Mouse (Mus musculus) gastrocnemius, postnatal 10 days (tissue): Measurements from ENCODE around the gene Grtp1. TPM values are rescaled to one million over a fixed set of nuclear protein-coding genes. Genes with fewer than 3 reads are reported as not detected.

Experiments
- DNase-seq: peaks from one replicate; pipeline ENCODE4 v3.0.0; 2021; ENCODE audit warnings: mixed read lengths
- total RNA-seq, 2 experiments: library from RNA; stranded (reverse); gene quantifications; 2 replicates each; pipeline ENCODE4 v1.2.3; 2021

The Grtp1 gene
- total RNA-seq, 2 experiments from 2014 or later, result 9.8 to 14.0 TPM

- DNase-seq, result no peak
Observed at GRCm38 (mm10) chr8:13174305-13174704, 26.1 kb downstream of the Grtp1 start.

GRCm38 (mm10) chr8:13170510-13170909 is 29.9 kb downstream of the Grtp1 start:
- DNase-seq, result no peak

- no peak for DNase-seq
Observed at GRCm38 (mm10) chr8:13164361-13164760, 36.1 kb downstream of the Grtp1 start.

GRCm38 (mm10) chr8:13163563-13163962 is 36.9 kb downstream of the Grtp1 start:
- DNase-seq, result no peak

GRCm38 (mm10) chr8:13162098-13162497 is 38.3 kb downstream of the Grtp1 start:
- no peak for DNase-seq

- no peak for DNase-seq
Observed at GRCm38 (mm10) chr8:13160691-13161090, 39.7 kb downstream of the Grtp1 start.

- peak; percentile 36 for DNase-seq
Observed at GRCm38 (mm10) chr8:13159377-13159881, 41.0 kb downstream of the Grtp1 start.

GRCm38 (mm10) chr8:13158718-13159376 is 41.6 kb downstream of the Grtp1 start, which contains the start of gene Lamp1:
Lamp1 (plus strand) TSS chr8:13159161.
- DNase-seq, result peak; percentile 100

- DNase-seq, result no peak
Observed at GRCm38 (mm10) chr8:13156327-13157097, 43.9 kb downstream of the Grtp1 start.

GRCm38 (mm10) chr8:13155358-13155757 is 45.1 kb downstream of the Grtp1 start:
- DNase-seq, result no peak

GRCm38 (mm10) chr8:13154099-13154498 is 46.3 kb downstream of the Grtp1 start:
- DNase-seq, result no peak

GRCm38 (mm10) chr8:13150929-13151328 is 49.5 kb downstream of the Grtp1 start:
- no peak for DNase-seq

- no peak for DNase-seq
Observed at GRCm38 (mm10) chr8:13149866-13150265, 50.6 kb downstream of the Grtp1 start.

GRCm38 (mm10) chr8:13149287-13149686 is 51.1 kb downstream of the Grtp1 start:
- no peak for DNase-seq

- DNase-seq, result no peak
Observed at GRCm38 (mm10) chr8:13148476-13148875, 51.9 kb downstream of the Grtp1 start.

GRCm38 (mm10) chr8:13141681-13142080 is 58.7 kb downstream of the Grtp1 start:
- DNase-seq, result no peak

GRCm38 (mm10) chr8:13139641-13140182 is 60.7 kb downstream of the Grtp1 start:
- DNase-seq, result no peak

GRCm38 (mm10) chr8:13132220-13132619 is 68.2 kb downstream of the Grtp1 start:
- peak; percentile 68 for DNase-seq

- no peak for DNase-seq
Observed at GRCm38 (mm10) chr8:13124897-13125296, 75.5 kb downstream of the Grtp1 start.

- DNase-seq, result no peak
Observed at GRCm38 (mm10) chr8:13122887-13123421, 77.5 kb downstream of the Grtp1 start.
